Mouse (Mus musculus) kidney, postnatal 14 days (tissue): ENCODE data around the gene Pald1.

ENCODE experiments used
- DNase-seq: peaks from one replicate; pipeline ENCODE4 v3.0.0; 2022; ENCODE audit warnings: mixed read lengths

Gene Pald1

DNA sequence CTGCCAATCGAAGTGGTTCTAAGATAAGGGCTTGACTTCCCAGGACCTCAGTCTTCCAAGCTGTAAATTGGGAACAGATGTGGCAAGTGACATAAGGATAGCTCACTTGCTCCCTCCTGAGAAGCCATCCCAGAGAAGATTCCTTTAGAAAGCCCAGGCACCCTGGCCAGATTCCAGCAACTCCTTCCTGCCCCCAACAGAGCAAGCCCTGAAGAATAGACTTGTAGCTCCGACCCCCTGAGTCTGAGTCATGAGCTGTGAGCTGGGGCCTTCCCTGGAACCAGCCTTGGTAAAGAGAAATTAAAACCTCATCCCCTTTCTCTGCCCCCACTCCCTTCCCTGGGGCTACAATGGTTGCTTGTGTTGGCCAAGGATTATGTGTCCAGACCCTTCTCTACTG lies 108.8 kb downstream of the Pald1 start:
- no peak for DNase-seq

DNA sequence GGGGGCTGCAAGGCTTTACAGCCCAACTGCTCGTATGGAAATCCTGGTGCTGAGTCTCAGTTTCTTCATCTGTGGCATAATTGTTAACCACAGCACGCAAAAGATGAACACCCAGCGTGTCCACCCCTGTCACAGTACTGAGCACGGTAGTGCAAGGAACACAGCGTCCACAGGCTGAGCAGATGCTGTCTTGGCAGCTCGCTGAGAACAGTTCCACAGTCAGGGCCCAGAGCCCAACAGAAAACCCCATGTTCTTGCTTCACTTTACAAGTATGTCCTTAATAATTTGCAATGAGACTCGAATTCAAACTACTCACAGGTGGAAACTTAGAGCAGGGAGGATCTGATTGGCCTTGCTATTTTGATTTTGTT lies 109.5 kb downstream of the Pald1 start:
- DNase-seq = peak; percentile 33

DNA sequence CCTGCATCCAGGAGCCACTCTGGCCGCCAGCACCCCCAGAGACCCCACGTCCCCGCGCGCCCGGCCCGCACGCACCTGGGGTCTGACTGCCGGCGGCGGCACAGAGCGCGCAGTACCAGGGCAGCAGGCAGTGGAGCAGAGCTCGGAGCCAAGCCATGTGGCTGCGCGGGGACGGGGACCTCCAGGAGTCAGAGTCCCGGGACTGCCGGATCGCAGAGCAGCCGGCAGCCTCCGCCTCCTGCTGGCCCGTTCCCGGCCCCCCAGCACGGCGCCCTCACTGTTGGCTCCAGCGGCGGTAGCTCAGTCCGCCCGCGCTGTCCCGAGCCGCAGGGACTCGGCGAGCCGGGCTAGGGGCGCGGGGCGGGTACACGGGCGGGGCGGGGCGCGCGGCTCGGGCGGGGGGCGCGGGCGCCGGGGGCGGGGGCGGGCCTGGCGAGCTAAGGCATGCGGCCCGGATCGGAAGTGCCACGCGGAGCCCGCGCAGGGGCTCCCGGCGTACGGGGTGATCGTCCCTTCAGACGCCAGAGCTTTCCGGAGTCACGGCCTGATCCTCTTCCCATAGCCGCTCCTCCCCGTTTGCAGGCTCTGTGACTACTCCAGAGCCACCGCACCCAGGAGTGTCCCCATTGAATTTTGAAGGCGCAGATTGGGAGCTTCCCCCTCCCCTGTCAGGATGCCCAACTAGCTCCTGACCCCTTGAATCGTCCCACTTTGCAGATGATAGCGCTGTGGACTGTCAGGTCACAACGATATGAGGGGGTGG lies 110.1 kb downstream of the Pald1 start, which contains the start of gene Adamts14:
Gene Adamts14, minus strand, starts transcription at position 358 of the 763 bp plus-strand sequence.
- DNase-seq = peak; percentile 63

DNA sequence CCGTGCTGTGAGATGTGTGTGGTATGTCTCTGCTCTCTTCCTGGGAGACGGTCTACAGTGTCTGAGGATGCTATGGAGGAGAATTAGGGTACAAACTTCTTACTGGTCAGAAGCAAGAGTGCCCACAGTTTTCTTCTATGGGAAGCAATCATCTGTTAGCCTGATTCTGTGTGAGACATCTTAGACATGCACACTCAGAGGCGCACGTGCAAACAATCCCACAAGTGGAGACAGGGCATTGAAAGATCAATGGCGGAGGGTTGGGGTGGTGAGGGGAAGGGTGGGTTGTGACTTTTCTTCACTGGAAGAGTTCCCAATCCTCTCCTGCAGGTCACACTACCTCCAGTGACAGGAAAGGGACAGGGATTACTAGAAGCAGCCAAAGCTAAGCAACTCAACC lies 110.7 kb downstream of the Pald1 start:
- no peak for DNase-seq

DNA sequence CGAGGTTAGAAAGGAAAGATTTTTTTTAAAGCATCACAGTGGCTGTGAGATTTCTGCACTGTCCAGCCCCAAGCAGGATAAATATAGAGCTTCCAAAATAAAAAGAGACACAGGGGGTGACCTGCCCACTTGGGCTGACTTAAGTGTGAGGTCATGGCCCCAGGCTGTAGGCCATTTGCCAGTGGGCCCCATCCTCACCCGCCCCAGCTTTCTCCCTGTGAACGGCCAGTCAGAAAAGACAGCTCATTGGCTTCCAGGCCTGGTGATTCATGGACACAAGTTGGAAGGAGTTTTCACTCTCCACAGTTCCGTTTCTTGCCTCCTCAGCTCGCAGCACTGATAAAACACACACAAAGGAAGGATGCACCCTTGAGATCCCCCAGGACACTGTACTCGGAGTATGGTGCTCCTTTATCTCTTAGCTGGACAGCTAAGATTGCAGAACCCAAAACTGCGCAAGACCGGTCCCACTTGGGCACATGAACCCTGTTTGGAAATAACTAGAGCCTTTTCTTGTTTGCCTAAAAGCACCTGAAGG lies 111.2 kb downstream of the Pald1 start:
- peak; percentile 19 for DNase-seq
